ENCODE assay signal across 8 mouse cellular contexts in the genomic region with DNA sequence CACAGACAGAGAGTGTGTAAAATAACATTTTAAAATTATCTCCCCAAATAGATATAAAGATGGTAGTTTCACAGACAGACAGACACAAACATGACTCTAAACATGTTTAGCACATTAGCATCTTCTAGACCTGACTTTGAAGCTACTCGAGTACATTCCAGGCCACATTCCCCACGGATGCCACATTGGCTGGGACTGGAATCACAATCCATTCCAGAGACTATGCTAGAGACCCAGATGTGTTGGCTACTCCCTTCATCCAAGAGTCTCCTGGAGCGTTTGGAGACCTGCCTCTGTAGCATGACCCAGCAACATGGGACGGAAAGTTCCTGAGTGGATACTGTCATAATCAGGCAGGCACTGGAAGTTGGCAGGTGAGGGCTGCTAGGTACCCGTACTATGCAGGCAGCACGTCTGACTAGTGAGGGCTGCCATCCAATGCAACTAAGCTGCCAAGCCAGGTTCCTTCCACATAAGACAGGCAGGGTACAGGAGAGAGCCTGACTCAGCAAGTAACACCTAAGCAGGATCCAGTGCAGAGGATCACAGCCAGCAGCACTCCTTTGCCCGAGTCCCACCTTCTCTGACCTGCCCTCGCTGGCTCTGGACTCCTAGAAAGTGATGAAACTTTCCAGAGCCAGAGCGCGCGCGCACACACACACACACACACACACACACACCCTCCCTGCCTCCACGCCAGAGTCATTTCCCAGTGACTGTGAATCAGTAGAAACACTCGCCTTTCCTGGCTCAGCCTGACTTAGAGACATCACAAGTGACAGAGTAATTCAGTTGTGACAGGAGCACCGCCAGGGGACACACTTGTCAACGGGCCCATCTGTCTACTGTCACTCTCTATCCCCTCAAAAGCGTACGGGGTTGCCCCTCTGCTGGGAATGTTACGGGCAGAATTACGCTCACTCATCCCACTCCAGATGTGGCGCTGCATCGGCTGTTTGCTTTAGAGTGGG.
DNase-seq lines count a peak whose midpoint lies in the region; ATAC-seq and TF ChIP-seq lines count a peak whose summit lies in the region.

No protein-coding gene starts in this region.

- H3K36me3 ChIP-seq in forebrain, embryonic 16.5 days (ENCODE audit: control insufficient read depth, insufficient read depth): no peaks in the 10 kb centered on the region
- H3K36me3 ChIP-seq in hindbrain, embryonic 11.5 days (ENCODE audit: control insufficient read depth, insufficient read depth, low read length): no peaks in the 10 kb centered on the region
- no peaks in the 10 kb centered on the region for H3K36me3 ChIP-seq in limb, embryonic 14.5 days (ENCODE audit: control insufficient read depth, insufficient read depth, low read length)

- no peaks in the 10 kb centered on the region for H3K9me3 ChIP-seq in forebrain, embryonic 16.5 days (ENCODE audit: control insufficient read depth, low read length)
- H3K9me3 ChIP-seq in hindbrain, embryonic 11.5 days (ENCODE audit: control insufficient read depth, low read length): no peaks in the 10 kb centered on the region
- no peaks in the 10 kb centered on the region for H3K9me3 ChIP-seq in limb, embryonic 14.5 days (ENCODE audit: control insufficient read depth, low read length)

- no peak for TF ChIP-seq POLR2A in limb, embryonic 14.5 days (IDR thresholded peaks at IDR 0.05; ENCODE audit: borderline replicate concordance, extremely low read depth, insufficient read depth, insufficient read length)

- no peaks in the 10 kb centered on the region for H3K27me3 ChIP-seq in forebrain, embryonic 16.5 days (replicated peaks; ENCODE audit: control insufficient read depth, insufficient read depth, low read length)
- no peaks in the 10 kb centered on the region for H3K27me3 ChIP-seq in hindbrain, embryonic 11.5 days (ENCODE audit: control insufficient read depth, insufficient read depth, low read length)
- H3K27me3 ChIP-seq in limb, embryonic 14.5 days (ENCODE audit: control insufficient read depth, insufficient read depth, low read length): no peaks in the 10 kb centered on the region

- peaks cover 15% of the 10 kb centered on the region for H3K4me1 ChIP-seq in forebrain, embryonic 16.5 days (replicated peaks; ENCODE audit: control insufficient read depth, insufficient read depth, low read length)
- H3K4me1 ChIP-seq in hindbrain, embryonic 11.5 days (replicated peaks; ENCODE audit: control insufficient read depth, insufficient read depth, low read length): no peaks in the 10 kb centered on the region
- H3K4me1 ChIP-seq in limb, embryonic 14.5 days (ENCODE audit: control insufficient read depth, insufficient read depth, low read length): peaks cover 33% of the 10 kb centered on the region

- DNase-seq in cerebellum, postnatal 10 days: peak; percentile 79 to 85
- DNase-seq in cerebellum, postnatal 36 days: no peak
- DNase-seq in hindbrain, embryonic 11.5 days (ENCODE audit: low spot score): peak; percentile 40
- DNase-seq in limb, embryonic 14.5 days (ENCODE audit: low spot score): peak; percentile 42
- peak; percentile 45 for DNase-seq in neural tube, embryonic 10.5 days (ENCODE audit: extremely low spot score, low spot score)
- DNase-seq in c-Kit-positive CD71-positive TER-119-positive erythroid progenitor cells, embryonic 14.5 days (ENCODE audit: low spot score): no peak
- DNase-seq in T-cell, adult 2 months (ENCODE audit: low spot score): no peak

- 56% methylated on average over 22 of the region's 22 CpGs for WGBS in forebrain, embryonic 16.5 days
- WGBS in hindbrain, embryonic 11.5 days: 62% methylated on average over 22 of the region's 22 CpGs
- 36% methylated on average over 22 of the region's 22 CpGs for WGBS in limb, embryonic 14.5 days

- no peak overlapping the region for H3K27ac ChIP-seq in forebrain, embryonic 16.5 days (ENCODE audit: low read length)
- no peak overlapping the region for H3K27ac ChIP-seq in hindbrain, embryonic 11.5 days (ENCODE audit: low read depth, low read length)
- H3K27ac ChIP-seq in limb, embryonic 14.5 days (replicated peaks; ENCODE audit: low read depth, low read length): no peak overlapping the region

- ATAC-seq in forebrain, embryonic 16.5 days: peak; percentile 51; the same call in 1 of the 2 replicates
- ATAC-seq in hindbrain, embryonic 11.5 days (ENCODE audit: low FRiP score): no peak; the same call in 1 of the 2 replicates
- peak; percentile 54 for ATAC-seq in limb, embryonic 14.5 days (ENCODE audit: low FRiP score, low read depth)

- no peak overlapping the region for H3K9ac ChIP-seq in forebrain, embryonic 16.5 days (replicated peaks; ENCODE audit: low read depth, low read length)
- H3K9ac ChIP-seq in hindbrain, embryonic 11.5 days (ENCODE audit: low read depth, low read length): no peak overlapping the region
- H3K9ac ChIP-seq in limb, embryonic 14.5 days (ENCODE audit: low read depth, low read length, severe bottlenecking): no peak overlapping the region

- H3K4me2 ChIP-seq in forebrain, embryonic 16.5 days (ENCODE audit: low read length): no peak overlapping the region
- no peak overlapping the region for H3K4me2 ChIP-seq in hindbrain, embryonic 11.5 days (replicated peaks; ENCODE audit: low read depth, low read length)
- H3K4me2 ChIP-seq in limb, embryonic 14.5 days (replicated peaks; ENCODE audit: low read depth, low read length, severe bottlenecking): peak overlapping the region; percentile 34

- no peak overlapping the region for H3K4me3 ChIP-seq in forebrain, embryonic 16.5 days (replicated peaks; ENCODE audit: low read length)
- H3K4me3 ChIP-seq in hindbrain, embryonic 11.5 days (ENCODE audit: low read depth, low read length): no peak overlapping the region
- no peak overlapping the region for H3K4me3 ChIP-seq in limb, embryonic 14.5 days (replicated peaks; ENCODE audit: low read length)

Comparison
In these comparisons a context has a peak if more than half of its experiments do, and no peak if none do; other contexts are left out.
1. DNase-seq: peak in cerebellum, postnatal 10 days (2 of 2), hindbrain, embryonic 11.5 days (single experiment), limb, embryonic 14.5 days (single experiment) and neural tube, embryonic 10.5 days (single experiment); none in cerebellum, postnatal 36 days (0 of 2), c-Kit-positive CD71-positive TER-119-positive erythroid progenitor cells, embryonic 14.5 days (single experiment) and T-cell, adult 2 months (single experiment).